Mouse (Mus musculus): ENCODE data around the gene Nutf2-ps1.

Gene Nutf2-ps1

GRCm38 (mm10) chr19:53571056-53571455 lies 17.8 kb downstream of the Nutf2-ps1 start:
- peak in 1 of 2 experiments; percentile 6 for DNase-seq (ENCODE audit: low spot score in 2 of 2)

DNA sequence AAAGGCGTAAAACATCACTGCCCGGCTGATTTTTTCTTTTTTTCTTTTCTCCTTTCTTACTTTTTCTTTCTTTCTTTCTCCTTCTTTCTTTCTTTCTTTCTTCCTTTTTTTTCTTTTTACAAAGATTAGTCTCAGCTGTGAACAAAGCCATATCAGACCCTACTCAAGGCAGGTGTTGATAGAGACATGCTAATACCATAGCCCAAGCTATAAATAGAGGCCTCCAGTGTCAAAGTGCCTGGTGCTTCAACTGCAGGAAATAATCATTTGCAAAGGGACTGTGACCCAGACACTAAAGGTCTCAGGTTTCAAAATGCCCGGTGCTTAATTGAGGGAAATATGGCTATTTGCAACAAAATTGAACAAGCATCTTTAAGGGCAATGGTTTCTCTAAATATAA lies 20.3 kb downstream of the Nutf2-ps1 start:
- DNase-seq (ENCODE audit: low spot score in 2 of 2): peak in 1 of 2 experiments; percentile 2

GRCm38 (mm10) chr19:53567864-53568263 lies 21.0 kb downstream of the Nutf2-ps1 start:
- peak in 1 of 2 experiments; percentile 14 for DNase-seq (ENCODE audit: low spot score in 2 of 2)

DNA sequence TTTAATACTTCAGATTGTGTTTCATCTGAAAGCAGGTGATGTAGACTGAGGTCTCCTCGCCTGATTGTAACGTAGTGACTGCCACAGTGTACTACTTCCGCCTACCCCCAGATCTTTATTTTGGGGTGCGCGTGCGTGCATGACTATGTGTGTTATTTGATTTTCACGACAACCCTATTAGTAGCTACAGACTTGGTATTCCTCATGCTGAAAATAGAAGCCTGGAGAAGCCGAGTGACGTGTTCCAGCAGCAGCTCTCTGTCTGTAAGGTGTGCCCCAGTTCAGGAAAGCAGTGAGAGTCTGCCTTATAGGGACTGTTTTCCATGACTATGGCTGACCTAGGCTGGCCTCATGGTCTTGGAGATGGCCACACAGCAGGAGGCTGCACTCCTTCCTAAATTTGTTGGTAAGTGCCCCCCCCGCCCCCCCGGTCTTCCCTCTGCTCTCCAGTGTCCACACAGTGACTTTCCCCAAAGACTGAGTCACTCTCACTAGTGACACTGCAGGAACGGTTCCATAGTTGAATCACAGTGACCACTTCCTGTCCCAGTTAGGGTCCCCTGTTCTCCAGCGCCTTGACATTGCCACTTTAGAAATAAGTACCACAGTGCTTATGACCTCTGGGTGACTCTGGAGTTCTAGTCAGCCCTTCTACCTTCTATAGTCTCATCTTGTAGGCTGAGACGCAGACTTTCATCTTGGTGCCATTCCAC lies 23.1 kb downstream of the Nutf2-ps1 start:
- no peak for DNase-seq (ENCODE audit: low spot score in 2 of 2)

GRCm38 (mm10) chr19:53564174-53564573 lies 24.7 kb downstream of the Nutf2-ps1 start:
- no peak for DNase-seq (ENCODE audit: low spot score in 2 of 2)

GRCm38 (mm10) chr19:53560436-53560835 lies 28.4 kb downstream of the Nutf2-ps1 start:
- DNase-seq (ENCODE audit: low spot score in 2 of 2): no peak

GRCm38 (mm10) chr19:53557267-53557936 lies 31.5 kb downstream of the Nutf2-ps1 start:
- DNase-seq (ENCODE audit: low spot score in 2 of 2): no peak

DNA sequence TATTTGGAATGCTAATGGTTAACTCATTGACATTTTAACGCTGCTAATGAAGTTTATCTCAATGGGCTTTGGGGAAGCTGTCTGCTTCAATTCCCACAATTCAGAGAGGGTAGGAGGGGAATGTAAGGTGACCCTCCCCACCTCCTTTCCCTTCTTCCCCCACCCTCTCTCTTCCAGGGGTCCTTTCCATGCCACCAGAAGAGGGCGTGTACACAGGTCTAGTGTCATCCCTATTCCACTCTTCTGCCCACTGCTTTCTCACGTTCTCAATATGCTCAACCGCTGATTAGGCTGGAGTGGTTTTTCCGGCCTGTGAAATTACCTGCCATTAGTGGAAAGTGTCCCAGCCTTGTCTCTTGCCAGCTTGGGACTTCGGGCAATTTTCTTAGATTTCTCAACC lies 32.0 kb downstream of the Nutf2-ps1 start:
- DNase-seq (ENCODE audit: low spot score in 2 of 2): no peak

- DNase-seq (ENCODE audit: low spot score in 2 of 2): no peak
These were observed 33.8 kb downstream of the Nutf2-ps1 start for GRCm38 (mm10) chr19:53554981-53555616.

GRCm38 (mm10) chr19:53554402-53554801 lies 34.5 kb downstream of the Nutf2-ps1 start:
- no peak for DNase-seq (ENCODE audit: low spot score in 2 of 2)

DNA sequence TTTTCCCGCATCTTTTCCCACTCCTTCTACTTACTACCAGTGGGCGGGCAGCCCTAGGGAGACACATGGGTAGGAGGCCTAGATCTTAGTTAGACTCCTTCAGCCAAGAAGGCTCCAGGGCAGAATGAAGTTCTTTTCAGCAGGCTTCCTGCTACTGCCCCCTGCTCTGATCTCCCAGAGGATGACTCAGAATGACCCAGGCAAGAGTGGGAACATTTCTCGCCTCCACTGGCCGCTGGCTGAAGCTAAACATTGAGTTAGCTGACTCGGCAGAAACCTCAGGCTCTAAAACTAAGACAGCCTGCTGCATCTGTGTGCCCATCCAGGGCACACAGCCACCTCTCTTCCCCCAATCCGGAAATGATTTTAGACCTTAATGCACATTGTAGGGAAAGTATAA lies 36.1 kb downstream of the Nutf2-ps1 start:
- DNase-seq (ENCODE audit: low spot score in 2 of 2): no peak

DNA sequence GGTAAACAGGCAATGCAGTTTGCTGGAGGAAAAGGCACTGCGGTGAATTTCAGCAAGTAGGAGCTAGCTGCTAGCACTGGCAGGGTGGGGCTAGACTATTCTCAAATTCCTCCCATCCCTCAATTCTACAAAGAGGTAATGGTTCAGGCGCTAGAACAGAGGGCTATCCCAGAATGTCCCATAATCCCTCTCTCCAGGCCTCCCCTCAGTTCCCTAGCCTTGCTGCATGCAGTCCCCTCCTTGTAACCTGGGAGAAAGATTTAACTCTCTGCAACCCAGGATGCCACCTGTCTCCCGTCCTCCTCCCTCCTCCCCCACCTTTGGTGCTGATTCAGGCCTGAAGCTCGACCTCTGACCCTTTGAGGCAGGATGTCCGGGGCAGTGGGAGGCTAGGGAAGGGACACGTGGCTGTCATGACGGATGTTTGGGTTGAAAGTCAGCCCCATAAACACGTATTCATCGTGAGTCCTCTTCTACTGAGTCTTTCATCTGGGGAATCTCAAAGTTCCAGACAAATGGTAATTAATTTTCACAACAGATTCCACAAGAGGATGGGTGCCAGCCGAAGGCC lies 36.6 kb downstream of the Nutf2-ps1 start:
- no peak for DNase-seq (ENCODE audit: low spot score in 2 of 2)

GRCm38 (mm10) chr19:53550972-53551371 lies 37.9 kb downstream of the Nutf2-ps1 start:
- DNase-seq (ENCODE audit: low spot score in 2 of 2): no peak

- no peak for DNase-seq (ENCODE audit: low spot score in 2 of 2)
These were observed 41.3 kb downstream of the Nutf2-ps1 start for GRCm38 (mm10) chr19:53547597-53547996.

DNA sequence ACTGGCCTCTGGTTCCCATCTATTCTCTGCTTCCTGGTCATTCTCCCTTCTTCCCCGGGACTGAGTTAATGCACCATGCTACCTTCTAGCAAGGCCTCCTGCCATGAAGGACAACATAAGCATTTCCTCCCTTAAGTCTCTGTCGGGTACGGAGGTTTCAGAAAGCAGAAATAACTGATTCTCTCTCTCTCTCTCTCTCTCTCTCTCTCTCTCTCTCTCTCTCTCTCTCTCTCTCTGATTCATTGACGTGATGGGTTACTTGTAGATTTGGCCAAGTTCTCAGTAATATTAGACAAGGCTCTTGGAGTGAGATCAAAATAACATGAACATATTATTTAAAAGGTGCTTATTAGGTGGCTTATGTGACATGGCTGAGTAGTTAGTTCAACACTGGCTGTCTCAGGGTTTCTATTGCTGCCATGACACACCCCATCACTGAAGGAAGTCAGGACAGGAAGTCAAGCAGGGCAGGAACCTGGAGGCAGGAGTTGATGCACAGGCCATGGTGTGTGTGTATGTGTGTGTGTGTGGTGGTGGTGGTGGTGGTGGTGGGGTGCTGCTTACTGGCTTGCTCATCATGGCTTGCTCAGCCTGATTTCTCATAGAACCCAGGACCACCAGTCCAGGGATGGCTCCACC lies 43.8 kb downstream of the Nutf2-ps1 start:
- no peak for DNase-seq (ENCODE audit: low spot score in 2 of 2)

DNA sequence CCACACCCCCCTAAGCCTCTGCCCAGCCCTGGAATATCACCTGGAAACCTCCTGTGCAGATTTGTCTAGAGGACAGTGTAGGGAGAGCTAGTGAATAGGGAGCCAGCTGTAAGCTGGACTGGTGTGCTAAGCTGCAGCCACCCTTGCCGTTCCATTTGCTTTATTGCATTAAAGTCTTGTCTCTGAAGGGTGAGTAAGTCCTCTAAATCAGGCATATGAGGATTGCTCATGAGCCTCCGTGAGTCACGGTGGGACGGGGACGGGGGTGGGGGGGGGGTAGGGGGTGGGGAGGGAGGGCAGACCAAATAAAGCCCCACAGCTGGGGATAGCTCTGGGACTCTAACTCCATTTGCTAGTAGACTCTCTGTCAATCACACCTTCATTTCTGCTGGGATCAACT lies 45.3 kb downstream of the Nutf2-ps1 start:
- no peak for DNase-seq (ENCODE audit: low spot score in 2 of 2)

- DNase-seq (ENCODE audit: low spot score in 2 of 2): no peak
These were observed 49.6 kb downstream of the Nutf2-ps1 start for GRCm38 (mm10) chr19:53539296-53539695.

DNA sequence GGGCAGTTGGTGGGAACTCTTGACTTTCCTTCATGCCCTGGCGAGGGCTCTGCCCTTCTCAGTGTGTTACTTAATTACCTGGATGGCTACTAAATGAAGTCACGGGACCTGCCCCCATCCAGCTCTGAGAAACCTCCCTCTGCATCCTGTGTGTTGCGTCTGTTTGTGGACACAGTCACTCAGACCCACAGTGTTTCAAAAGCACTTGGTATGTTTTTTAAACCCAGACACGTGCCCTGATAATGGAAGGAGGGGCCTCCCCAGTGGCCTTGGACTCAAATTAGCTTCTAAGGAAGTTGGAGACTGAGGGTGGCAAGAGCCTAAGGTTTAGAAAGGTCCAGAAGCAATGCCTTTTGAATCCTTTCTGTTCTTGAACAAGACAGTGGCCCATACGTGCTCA lies 50.1 kb downstream of the Nutf2-ps1 start:
- no peak for DNase-seq (ENCODE audit: low spot score in 2 of 2)

Data from spleen, postnatal 10 days (tissue).